Mouse (Mus musculus) MEL (cell line): ENCODE data around the gene Bad. TPM values are rescaled to one million over a fixed set of nuclear protein-coding genes. Genes with fewer than 3 reads are reported as not detected.
"Not testable (repeated sequence)": the region's sequence is repeated elsewhere in the genome, so short reads cannot be mapped to it uniquely, and the experiment has no call there.

Experiments
- DNase-seq: peaks from one replicate; pipeline ENCODE4 v3.0.0; 2011; ENCODE audit warnings: low read depth, low spot score
- H3K27ac ChIP-seq: 2 replicates; pipeline ENCODE4 v1.5.1; 2012; ENCODE audit warnings: low read depth, mild to moderate bottlenecking, control low read depth, low read length, moderate library complexity; ENCODE audit not compliant: control insufficient read depth
- H3K27me3 ChIP-seq, 2 experiments: fragments of 150-350 bp in 1 of 2; sonication (generic) in 1 of 2; 2 replicates each; pipeline ENCODE4 v1.6.1; 2012; ENCODE audit warnings: low read length in 2 of 2, mild to moderate bottlenecking in 2 of 2, improper control_type of control experiment in 1 of 2, moderate library complexity in 1 of 2; ENCODE audit not compliant: insufficient read depth in 2 of 2, control insufficient read depth in 1 of 2
- H3K36me3 ChIP-seq, 2 experiments: 2 replicates each; pipeline ENCODE4 v1.6.1; 2012 to 2014; ENCODE audit warnings: low read length in 2 of 2, improper control_type of control experiment in 1 of 2, inconsistent platforms in 1 of 2, mild to moderate bottlenecking in 1 of 2; ENCODE audit not compliant: insufficient read depth in 2 of 2, control insufficient read depth in 1 of 2
- H3K4me1 ChIP-seq, 2 experiments: fragments of 150-350 bp in 1 of 2; sonication (generic) in 1 of 2; 2 replicates each; pipeline ENCODE4 v1.6.1; 2012; ENCODE audit warnings: low read length in 2 of 2, improper control_type of control experiment in 1 of 2, mild to moderate bottlenecking in 1 of 2; ENCODE audit not compliant: insufficient read depth in 2 of 2, control insufficient read depth in 1 of 2
- H3K4me3 ChIP-seq, 2 experiments: fragments of 150-350 bp in 1 of 2; sonication (generic) in 1 of 2; 2 replicates each; pipeline ENCODE4 v1.5.1; 2012; ENCODE audit warnings: low read depth in 2 of 2, low read length in 2 of 2, mild to moderate bottlenecking in 2 of 2, moderate library complexity in 2 of 2, control low read depth in 1 of 2, improper control_type of control experiment in 1 of 2; ENCODE audit not compliant: control insufficient read depth in 1 of 2, insufficient read depth in 1 of 2
- H3K79me2 ChIP-seq: 2 replicates; pipeline ENCODE4 v1.6.1; 2012; ENCODE audit warnings: mild to moderate bottlenecking, low read length, moderate library complexity; ENCODE audit not compliant: control insufficient read depth, poor library complexity, insufficient read depth
- H3K9ac ChIP-seq: 2 replicates; pipeline ENCODE4 v1.6.1; 2012; ENCODE audit warnings: low read depth, mild to moderate bottlenecking, control low read depth, low read length, moderate library complexity; ENCODE audit not compliant: control insufficient read depth, poor library complexity, severe bottlenecking
- H3K9me3 ChIP-seq: fragments of 150-350 bp; sonication (generic); replicated peaks from 2 replicates; pipeline ENCODE4 v1.6.1; 2012; ENCODE audit warnings: mild to moderate bottlenecking, low read length, improper control_type of control experiment, moderate library complexity; ENCODE audit not compliant: insufficient read depth
- CHD1 ChIP-seq: IDR thresholded peaks from 2 replicates; pipeline ENCODE4 v1.6.1; 2012; ENCODE audit warnings: low read depth, mild to moderate bottlenecking, inconsistent platforms, low read length, improper control_type of control experiment
- CTCF ChIP-seq, 3 experiments: IDR thresholded peaks in 2 of 3; conservative IDR thresholded peaks in 1 of 3; 2 replicates each; pipeline ENCODE4 v1.5.1; 2011 to 2012; ENCODE audit warnings: low read length in 3 of 3, low read depth in 2 of 3, mild to moderate bottlenecking in 2 of 3, improper control_type of control experiment in 1 of 3, inconsistent platforms in 1 of 3, mixed read lengths in 1 of 3, moderate library complexity in 1 of 3; ENCODE audit not compliant: control insufficient read depth in 1 of 3, insufficient read depth in 1 of 3, poor library complexity in 1 of 3, severe bottlenecking in 1 of 3
- ELF1 ChIP-seq: IDR thresholded peaks from 2 replicates; pipeline ENCODE4 v1.6.1; 2014; ENCODE audit warnings: low read depth, mild to moderate bottlenecking, inconsistent platforms, low read length, improper control_type of control experiment, moderate library complexity
- EP300 ChIP-seq, 2 experiments: IDR thresholded peaks; 2 replicates each; pipeline ENCODE4 v1.6.1; 2011; ENCODE audit warnings: improper control_type of control experiment in 2 of 2, low read length in 2 of 2, low read depth in 1 of 2, mild to moderate bottlenecking in 1 of 2
- ETS1 ChIP-seq: IDR thresholded peaks from 2 replicates; pipeline ENCODE4 v1.6.1; 2012; ENCODE audit warnings: low read depth, mild to moderate bottlenecking, inconsistent platforms, low read length, improper control_type of control experiment, moderate library complexity
- GATA1 ChIP-seq: IDR thresholded peaks from 2 replicates; pipeline ENCODE4 v1.6.1; 2011; ENCODE audit warnings: low read depth, low read length, improper control_type of control experiment
- JUND ChIP-seq: IDR thresholded peaks from 2 replicates; pipeline ENCODE4 v1.6.1; 2011; ENCODE audit warnings: low read depth, mild to moderate bottlenecking, improper control_type of control experiment, low read length
- MAX ChIP-seq: IDR thresholded peaks from 2 replicates; pipeline ENCODE4 v1.6.1; 2011; ENCODE audit warnings: low read length, improper control_type of control experiment
- MEF2A ChIP-seq: IDR thresholded peaks from 2 replicates; pipeline ENCODE4 v1.6.1; 2014; ENCODE audit warnings: low read depth, mild to moderate bottlenecking, inconsistent platforms, low read length, improper control_type of control experiment; ENCODE audit not compliant: poor library complexity, insufficient replicate concordance, severe bottlenecking; ENCODE audit errors: extremely low read depth
- MXI1 ChIP-seq: IDR thresholded peaks from 2 replicates; pipeline ENCODE4 v1.6.1; 2011; ENCODE audit warnings: mild to moderate bottlenecking, low read depth, low read length, improper control_type of control experiment
- MYB ChIP-seq: IDR thresholded peaks from 2 replicates; pipeline ENCODE4 v1.6.1; 2011; ENCODE audit warnings: mild to moderate bottlenecking, low read depth, low read length, improper control_type of control experiment
- MYC ChIP-seq: IDR thresholded peaks from 2 replicates; pipeline ENCODE4 v1.6.1; 2011; ENCODE audit warnings: low read depth, mild to moderate bottlenecking, low read length, improper control_type of control experiment, moderate library complexity
- NELFE ChIP-seq: IDR thresholded peaks from 2 replicates; pipeline ENCODE4 v1.6.1; 2011; ENCODE audit warnings: low read depth, low read length, improper control_type of control experiment
- POLR2A ChIP-seq, 2 experiments: IDR thresholded peaks; 2 replicates each; pipeline ENCODE4 v1.6.1; 2011 to 2012; ENCODE audit warnings: low read length in 2 of 2, mild to moderate bottlenecking in 2 of 2, control low read depth in 1 of 2, improper control_type of control experiment in 1 of 2, low read depth in 1 of 2, moderate library complexity in 1 of 2; ENCODE audit not compliant: control insufficient read depth in 1 of 2, insufficient read depth in 1 of 2, poor library complexity in 1 of 2
- POLR2AphosphoS2 ChIP-seq: IDR thresholded peaks from 2 replicates; pipeline ENCODE4 v1.6.1; 2011; ENCODE audit warnings: low read length, improper control_type of control experiment
- POLR2AphosphoS5 ChIP-seq: IDR thresholded peaks from 2 replicates; pipeline ENCODE4 v1.6.1; 2012; ENCODE audit warnings: low read depth, borderline replicate concordance, mild to moderate bottlenecking, inconsistent platforms, low read length, moderate library complexity, mixed read lengths
- RAD21 ChIP-seq: IDR thresholded peaks from 2 replicates; pipeline ENCODE4 v1.6.1; 2011; ENCODE audit warnings: mild to moderate bottlenecking, low read depth, low read length, improper control_type of control experiment
- RCOR1 ChIP-seq: IDR thresholded peaks from 2 replicates; pipeline ENCODE4 v1.6.1; 2012; ENCODE audit warnings: low read depth, mild to moderate bottlenecking, inconsistent platforms, low read length, improper control_type of control experiment
- SIN3A ChIP-seq: IDR thresholded peaks from 2 replicates; pipeline ENCODE4 v1.6.1; 2012; ENCODE audit warnings: low read length, improper control_type of control experiment, inconsistent platforms
- SMC3 ChIP-seq: IDR thresholded peaks from 2 replicates; pipeline ENCODE4 v1.6.1; 2011; ENCODE audit warnings: low read depth, low read length, improper control_type of control experiment
- TAL1 ChIP-seq: IDR thresholded peaks from 2 replicates; pipeline ENCODE4 v1.6.1; 2012; ENCODE audit warnings: mild to moderate bottlenecking, inconsistent platforms, low read length, moderate library complexity, mixed read lengths
- TBP ChIP-seq: IDR thresholded peaks from 2 replicates; pipeline ENCODE4 v1.8.0; 2011; ENCODE audit warnings: low read depth, low read length, improper control_type of control experiment
- TCF12 ChIP-seq: IDR thresholded peaks from 2 replicates; pipeline ENCODE4 v1.6.1; 2014; ENCODE audit warnings: low read depth, mild to moderate bottlenecking, inconsistent platforms, low read length, improper control_type of control experiment, moderate library complexity
- UBTF ChIP-seq: IDR thresholded peaks from 2 replicates; pipeline ENCODE4 v1.6.1; 2012; ENCODE audit warnings: low read depth, mild to moderate bottlenecking, inconsistent platforms, low read length, improper control_type of control experiment, moderate library complexity, borderline replicate concordance; ENCODE audit not compliant: insufficient read depth
- ZKSCAN1 ChIP-seq: IDR thresholded peaks from 2 replicates; pipeline ENCODE4 v1.6.1; 2012; ENCODE audit warnings: low read depth, mild to moderate bottlenecking, inconsistent platforms, low read length, improper control_type of control experiment, moderate library complexity
- ZMIZ1 ChIP-seq: IDR thresholded peaks from 2 replicates; pipeline ENCODE4 v1.6.1; 2012; ENCODE audit warnings: low read depth, mild to moderate bottlenecking, inconsistent platforms, low read length, improper control_type of control experiment, moderate library complexity
- ZNF384 ChIP-seq: IDR thresholded peaks from 2 replicates; pipeline ENCODE4 v1.6.1; 2012; ENCODE audit warnings: low read depth, mild to moderate bottlenecking, inconsistent platforms, low read length, improper control_type of control experiment
- polyA plus RNA-seq, 2 experiments: library from polyadenylated mRNA; stranded (reverse) in 1 of 2; unstranded in 1 of 2; fragments of >175 nt in 1 of 2; fragments of >200 nt in 1 of 2; gene quantifications; 2 replicates each; pipeline versions ENCODE4 v1.2.1 to v1.2.4; 2012; ENCODE audit warnings: low replicate concordance in 2 of 2, low read depth in 1 of 2; ENCODE audit not compliant: insufficient read length in 2 of 2, insufficient read depth in 1 of 2, missing spikeins in 1 of 2
- total RNA-seq: library from RNA; depleted of rRNA; stranded (reverse); fragments of 300-350 nt; gene quantifications from 2 replicates; pipeline ENCODE4 v1.2.3, GENCODE M21; 2012

Bad gene
- total and polyA plus RNA-seq, 3 experiments = 51.7 to 69.7 TPM; not detected in 1

- Histone ChIP-seq H3K36me3 (peaks cover 0 to 15% of the 10 kb centered on the region in 2 experiments; a peak in 3 of 4 replicates), H3K4me3 (peak overlapping the region; percentile 56 to 88), H3K4me1 (peaks cover 3 to 20% of the 10 kb centered on the region in 2 experiments)
- not testable (repeated sequence) for H3K9me3 ChIP-seq, H3K79me2 ChIP-seq
- DNase-seq = peak; percentile 94
- peak; percentile 49 to 65 for TF ChIP-seq EP300 (IDR thresholded peaks at IDR 0.05; ENCODE audit: low read depth in 1 of 2, low read length in 2 of 2)
- TF ChIP-seq TAL1 = peak; percentile 32; the same call in 1 of the 2 replicates
- peak; percentile 51; the same call in 1 of the 2 replicates for TF ChIP-seq TBP
- TF ChIP-seq ETS1 = peak; percentile 91
- 0 out of 2 replicates have a peak, but pooled peaks have one; percentile 15 for TF ChIP-seq ELF1
- 0 out of 2 replicates have a peak, but pooled peaks have one; percentile 1 for TF ChIP-seq CHD1
- 0 out of 2 replicates have a peak, but pooled peaks have one; percentile 40 for TF ChIP-seq MYB
- TF ChIP-seq RCOR1 = peak; percentile 88
- TF ChIP-seq GATA1 = peak; percentile 66; the same call in 1 of the 2 replicates
- peak; percentile 34; the same call in 1 of the 2 replicates for TF ChIP-seq NELFE
- TF ChIP-seq ZMIZ1 = peak; percentile 56; the same call in 1 of the 2 replicates
- TF ChIP-seq POLR2AphosphoS2 = peak; percentile 28; the same call in 1 of the 2 replicates
- peak; percentile 84; the same call in 1 of the 2 replicates for TF ChIP-seq SIN3A
- peak; percentile 80 for TF ChIP-seq MXI1
- peak; percentile 70; the same call in 1 of the 2 replicates for TF ChIP-seq MYC
- TF ChIP-seq POLR2A (IDR thresholded peaks at IDR 0.05; ENCODE audit: control insufficient read depth in 1 of 2, insufficient read depth in 1 of 2, low read depth in 1 of 2, low read length in 2 of 2, poor library complexity in 1 of 2) = peak in 1 of 2 experiments; percentile 46; a peak in 2 of 4 replicates
- peak; percentile 70 for TF ChIP-seq MAX
- TF ChIP-seq, all 39 proteins: peak for 17; not testable (repeated sequence) for 22
- H3K27me3 ChIP-seq = not testable (repeated sequence)
- peak overlapping the region; percentile 80 for H3K27ac ChIP-seq
- H3K9ac ChIP-seq = peak overlapping the region; percentile 88
Observed at GRCm38 (mm10) chr19:6895608-6896305, 45.9 kb upstream of the Bad start.

- H3K9me3 ChIP-seq = no peaks in the 10 kb centered on the region
- no peaks in the 10 kb centered on the region for H3K27me3 ChIP-seq
- H3K4me3 ChIP-seq = no peak overlapping the region
- H3K9ac ChIP-seq = no peak overlapping the region
- TF ChIP-seq ZMIZ1 (no peak), RAD21 (no peak), SIN3A (no peak), UBTF (no peak), MAX (no peak), MYC (no peak), EP300 (IDR thresholded peaks at IDR 0.05; ENCODE audit: low read depth in 1 of 2, low read length in 2 of 2) (no peak), MEF2A (no peak), TCF12 (no peak), GATA1 (no peak), TBP (no peak), ZKSCAN1 (no peak), SMC3 (no peak), JUND (no peak), CTCF (IDR thresholded peaks at IDR 0.05 in 2 of 3, conservative IDR thresholded peaks at IDR 0.05 in 1 of 3; ENCODE audit: control insufficient read depth in 1 of 3, insufficient read depth in 1 of 3, low read depth in 2 of 3, low read length in 3 of 3, poor library complexity in 1 of 3, severe bottlenecking in 1 of 3) (no peak), ZNF384 (no peak), RCOR1 (no peak), POLR2AphosphoS5 (no peak)
- TF ChIP-seq, all 39 proteins: peak for 0
- Histone ChIP-seq H3K27ac (no peak overlapping the region), H3K4me1 (peaks cover 0 to 4% of the 10 kb centered on the region in 2 experiments; a peak in 1 of 4 replicates), H3K79me2 (peaks cover 6% of the 10 kb centered on the region; the same call in 1 of the 2 replicates), H3K36me3 (peaks cover 0 to 4% of the 10 kb centered on the region in 2 experiments; a peak in 3 of 4 replicates)
- DNase-seq = no peak
Observed at GRCm38 (mm10) chr19:6899641-6900040, 42.0 kb upstream of the Bad start.
